Mouse (Mus musculus) cerebellum, adult 8-10 months (tissue): ENCODE data around the gene Hlcs.
A peak's percentile ranks its signal among the peaks of the same experiment; 100 is the strongest.

Experiments used
- DNase-seq: peaks from one replicate; pipeline ENCODE4 v3.0.0; 2022

Hlcs gene

GRCm38 (mm10) chr16:94195913-94196312 lies 117.5 kb downstream of the Hlcs start:
- no peak for DNase-seq

DNA sequence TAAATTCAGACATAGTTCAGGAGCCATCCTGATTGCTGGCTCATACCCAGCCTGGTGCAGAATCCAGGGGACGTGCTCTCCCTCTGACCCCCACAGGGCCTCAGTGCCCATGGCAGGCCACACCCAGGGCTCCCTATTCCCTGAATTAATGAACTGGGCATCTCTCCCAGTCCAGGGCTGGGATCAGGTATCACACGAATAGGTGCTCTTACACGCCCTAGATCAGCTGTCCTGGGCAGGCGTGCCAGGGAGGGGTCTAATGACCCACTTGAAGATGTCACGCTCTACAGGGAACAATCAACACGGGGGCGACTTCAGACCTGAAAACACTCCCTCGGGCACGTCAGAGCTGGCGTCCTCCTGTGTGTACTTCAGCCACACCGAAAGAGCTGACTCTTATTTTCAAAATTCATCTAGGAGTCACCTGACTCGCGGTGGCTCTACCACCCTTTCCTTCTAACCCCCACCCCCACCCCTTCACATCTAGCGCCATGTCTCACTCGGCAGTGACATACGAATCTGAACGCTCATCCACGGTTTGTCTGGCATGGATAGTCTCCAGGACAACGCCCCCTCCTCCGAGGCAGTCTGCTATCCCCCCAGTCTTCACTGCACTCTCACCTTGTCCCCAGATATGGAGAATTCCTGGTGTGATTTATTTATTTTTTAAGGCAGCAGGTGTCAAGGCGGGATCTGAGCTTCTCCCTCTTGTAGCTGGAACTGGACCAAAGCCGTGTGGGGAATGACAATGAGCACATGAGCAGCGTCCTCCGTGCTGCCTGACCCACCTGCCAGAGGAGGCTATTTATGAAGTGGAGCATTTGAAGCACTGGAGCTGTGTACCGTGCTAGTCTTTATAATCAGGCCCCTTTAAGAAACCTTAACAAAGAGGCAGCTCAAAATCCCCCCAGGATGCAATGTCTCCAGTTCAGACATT lies 121.7 kb downstream of the Hlcs start:
- no peak for DNase-seq

- DNase-seq, result no peak
These were observed 123.1 kb downstream of the Hlcs start for GRCm38 (mm10) chr16:94190256-94190655.

DNA sequence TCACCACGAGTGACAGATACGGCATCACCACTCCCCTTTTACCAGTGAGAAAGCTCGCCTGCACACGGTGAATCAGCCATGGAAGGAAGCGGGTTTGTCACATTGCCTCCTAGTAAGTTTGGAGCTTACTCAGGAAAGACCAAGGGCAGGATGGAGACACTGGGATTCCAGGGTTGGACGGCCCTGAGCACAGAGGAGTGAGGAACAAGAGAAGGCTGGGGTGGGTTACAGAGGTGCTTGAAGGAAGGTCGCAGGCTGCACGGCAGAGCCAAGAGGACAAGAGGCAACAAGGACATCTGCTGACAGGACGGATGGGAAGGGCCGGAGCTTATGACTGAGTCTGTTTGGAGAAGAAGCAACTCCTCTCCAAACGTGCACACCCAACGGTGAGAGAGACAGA lies 126.8 kb downstream of the Hlcs start:
- no peak for DNase-seq

- DNase-seq, result no peak
These were observed 127.9 kb downstream of the Hlcs start for GRCm38 (mm10) chr16:94185430-94185829.

DNA sequence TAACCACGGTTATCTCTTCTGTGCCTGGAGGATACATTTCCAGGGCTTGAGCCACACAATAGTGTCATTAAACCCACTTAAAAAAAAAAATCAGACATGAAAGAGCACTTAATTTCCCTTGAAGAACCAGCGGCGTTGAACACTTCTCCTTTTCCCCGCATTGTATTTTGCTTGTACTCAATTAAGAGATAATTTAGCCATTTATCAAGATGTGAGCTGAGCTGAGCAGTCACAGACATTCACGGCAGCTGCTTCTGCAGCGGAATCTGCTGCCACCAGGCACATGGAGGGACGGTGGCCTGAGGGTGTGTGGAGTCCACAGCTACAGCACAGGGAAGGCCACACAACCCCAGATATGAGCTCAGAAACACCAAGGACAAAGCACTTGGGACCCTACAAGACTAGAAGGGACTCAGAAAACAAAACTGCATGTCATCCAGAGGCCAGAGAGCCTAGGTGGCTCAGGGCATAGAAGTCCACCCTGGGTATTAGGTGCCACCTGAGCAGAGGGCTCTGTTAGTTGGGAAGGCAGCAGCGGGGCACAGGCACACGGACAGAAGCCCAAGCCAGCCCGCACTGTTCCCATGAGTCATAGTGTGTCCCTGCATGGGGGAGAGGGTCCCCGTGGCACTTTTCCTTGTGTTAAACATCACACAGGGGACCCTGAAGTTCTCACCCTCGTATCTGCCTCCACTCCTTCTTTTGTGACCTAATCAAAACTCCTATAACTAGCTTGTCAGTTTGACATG lies 133.1 kb downstream of the Hlcs start:
- no peak for DNase-seq

GRCm38 (mm10) chr16:94179341-94180121 lies 133.8 kb downstream of the Hlcs start:
- DNase-seq, result no peak

DNA sequence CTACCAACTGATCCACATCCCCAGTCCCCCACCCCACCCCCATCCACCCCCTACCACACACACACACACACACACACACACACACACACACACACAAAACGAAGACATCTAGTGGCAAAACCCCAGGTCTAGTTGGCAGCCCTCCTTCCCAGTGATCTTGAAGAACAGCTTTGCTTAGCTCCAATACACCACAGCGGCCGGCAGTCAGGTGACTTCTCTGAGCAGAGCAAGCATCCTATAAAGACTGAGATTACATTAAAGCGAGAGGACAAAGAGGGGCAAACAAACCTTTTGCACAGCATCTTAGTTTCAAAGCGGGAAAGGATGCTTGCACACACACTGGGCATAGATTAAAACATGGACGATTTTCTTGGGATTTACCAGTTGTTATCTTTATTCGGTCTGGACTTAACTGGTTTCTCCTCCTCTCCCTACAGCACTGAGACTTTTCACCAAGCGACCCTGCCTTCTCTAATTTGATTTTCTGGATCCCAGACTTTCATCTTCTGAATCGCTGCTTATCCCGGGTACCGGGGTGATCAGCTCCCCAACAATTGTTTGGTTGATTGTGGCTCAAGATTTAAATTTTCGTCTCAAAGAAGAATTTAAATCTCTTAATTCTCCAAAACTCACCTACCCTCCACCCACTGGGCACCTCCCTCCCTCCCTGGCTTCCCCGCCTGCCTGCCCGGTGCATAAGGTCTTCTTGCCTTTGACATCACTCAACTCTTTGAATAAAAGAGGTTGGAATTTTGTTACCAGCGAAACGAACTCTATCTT lies 134.7 kb downstream of the Hlcs start:
- DNase-seq, result no peak

DNA sequence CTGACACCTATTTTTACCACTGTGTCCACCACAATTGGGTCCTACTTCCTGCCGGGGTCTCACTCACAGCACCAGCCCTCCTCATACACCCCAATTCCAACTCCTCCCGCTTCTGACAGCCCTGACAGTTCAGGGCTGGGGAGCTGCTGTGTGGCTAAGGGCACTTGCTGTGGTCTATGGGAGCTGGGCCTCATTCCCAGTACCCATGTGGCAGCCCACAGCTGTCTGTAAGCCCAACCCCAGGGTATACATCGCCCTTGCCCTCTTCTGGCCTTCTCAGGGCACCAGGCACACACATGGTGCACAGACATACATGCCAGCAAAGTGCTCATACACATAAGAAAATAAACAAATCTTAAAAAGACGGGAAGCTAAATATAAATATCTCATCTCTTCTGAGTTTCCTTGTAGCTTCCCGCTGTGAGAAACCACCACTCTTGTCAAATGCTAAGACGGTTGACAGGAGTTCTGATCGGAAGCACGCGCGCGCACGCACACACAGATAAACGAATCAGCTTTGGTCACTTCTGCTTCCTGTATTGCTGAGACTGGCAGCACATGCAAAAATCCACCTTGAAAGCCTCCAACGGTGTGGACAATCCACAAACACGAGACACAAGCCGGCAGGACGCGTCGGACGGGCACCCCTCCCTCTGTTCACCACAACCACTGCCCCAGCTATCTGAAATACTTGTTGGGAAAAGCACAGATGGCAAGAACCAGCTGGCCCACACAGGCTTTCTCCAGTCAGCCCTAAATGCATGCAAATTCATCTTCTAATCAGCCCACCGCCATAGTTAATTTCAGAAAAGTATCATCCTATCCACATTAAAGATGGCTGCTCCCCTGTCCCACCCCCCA lies 136.1 kb downstream of the Hlcs start:
- DNase-seq, result no peak

- no peak for DNase-seq
These were observed 137.9 kb downstream of the Hlcs start for GRCm38 (mm10) chr16:94175366-94175986.

- DNase-seq, result no peak
These were observed 140.0 kb downstream of the Hlcs start for GRCm38 (mm10) chr16:94173361-94173760.

- no peak for DNase-seq
These were observed 143.2 kb downstream of the Hlcs start for GRCm38 (mm10) chr16:94170218-94170617.

- DNase-seq, result no peak
These were observed 144.5 kb downstream of the Hlcs start for GRCm38 (mm10) chr16:94168655-94169545.

DNA sequence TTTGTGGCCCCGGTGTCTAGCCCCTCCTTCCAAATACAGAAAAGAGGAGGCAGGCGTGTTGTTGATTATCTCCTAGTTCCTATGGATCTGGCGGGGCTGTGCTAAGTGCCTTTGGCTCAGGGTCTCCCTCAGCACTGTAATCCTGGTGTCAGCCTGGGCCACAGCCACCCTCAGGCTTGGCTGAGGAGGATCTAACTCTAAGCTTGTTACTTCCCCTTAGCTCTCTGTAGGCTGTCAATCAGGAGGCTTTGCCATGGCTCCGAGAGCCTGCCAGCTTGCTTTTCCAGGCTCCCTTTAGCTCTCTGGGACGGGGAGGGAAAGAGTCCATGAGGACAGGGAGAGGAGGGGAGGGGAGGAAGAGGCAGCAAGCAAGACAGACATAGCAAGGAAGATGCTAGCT lies 148.4 kb downstream of the Hlcs start:
- DNase-seq, result no peak

GRCm38 (mm10) chr16:94164236-94164635 lies 149.1 kb downstream of the Hlcs start:
- DNase-seq, result no peak

DNA sequence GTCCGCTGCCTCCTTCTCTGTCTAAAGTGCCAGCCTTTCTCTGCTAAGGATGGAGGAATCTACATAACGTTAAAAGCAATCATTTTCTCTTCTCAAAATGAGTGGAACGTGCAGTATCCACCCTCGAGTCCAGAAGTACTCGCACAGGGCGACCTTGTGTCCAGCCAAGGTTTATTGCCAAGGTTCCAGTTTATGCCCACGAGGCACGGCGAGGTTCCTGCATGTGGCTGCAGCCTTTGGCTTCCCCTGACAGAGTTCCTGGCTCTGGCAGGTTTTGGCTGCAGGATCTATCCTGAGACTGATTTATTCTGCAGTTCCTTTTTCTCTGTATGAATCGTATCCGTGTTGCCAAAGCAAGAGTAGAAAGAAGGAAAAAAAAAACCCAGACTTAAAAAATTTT lies 150.3 kb downstream of the Hlcs start:
- peak; percentile 19 for DNase-seq

DNA sequence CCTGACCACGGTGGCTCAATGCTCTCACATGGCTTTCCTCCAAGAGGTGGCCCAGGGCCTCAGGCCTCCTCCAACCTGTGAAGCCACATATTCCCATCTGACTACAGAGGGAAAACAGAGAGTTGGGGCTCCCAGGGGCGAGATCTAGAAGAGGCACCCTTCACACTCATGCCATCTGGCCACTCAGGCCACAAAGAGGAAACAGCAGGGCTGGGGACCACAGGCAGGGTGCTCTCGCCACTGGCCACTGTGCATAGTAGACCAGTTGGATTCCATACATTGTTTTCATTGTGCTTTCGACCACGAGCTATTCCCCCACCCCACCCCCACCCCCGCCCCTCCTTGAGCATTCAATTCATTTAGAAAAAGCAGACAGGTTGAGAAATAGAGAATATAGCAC lies 151.4 kb downstream of the Hlcs start:
- DNase-seq, result no peak

DNA sequence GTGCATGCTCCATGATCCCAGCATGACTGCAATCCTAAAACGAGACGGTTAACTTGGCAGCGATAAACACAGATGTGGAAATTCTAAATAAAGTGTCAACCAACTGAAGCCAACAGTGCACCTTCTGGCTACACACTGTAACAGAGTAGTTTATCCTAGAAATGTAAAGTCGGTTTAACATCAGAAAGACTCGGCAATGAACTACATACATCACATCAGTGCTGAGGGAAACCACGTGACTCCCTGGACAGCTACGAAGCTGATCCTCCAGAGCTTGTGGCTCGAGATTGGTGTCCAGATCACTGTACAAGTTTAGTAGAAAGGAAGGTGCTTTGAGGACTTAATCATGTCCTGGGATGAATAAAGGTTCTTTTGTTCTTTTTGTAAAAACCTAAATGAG lies 155.6 kb downstream of the Hlcs start:
- DNase-seq, result no peak

GRCm38 (mm10) chr16:94155041-94155653 lies 158.2 kb downstream of the Hlcs start:
- peak; percentile 62 for DNase-seq
